Comparison of ENCODE assay signal across 22 mouse cellular contexts in genomic region chr2:74707599-74707998, GRCm38 (mm10). TPM values are rescaled to one million over a fixed set of nuclear protein-coding genes. Genes with fewer than 3 reads are reported as not detected.
DNase-seq lines count a peak whose midpoint lies in the region; ATAC-seq and TF ChIP-seq lines count a peak whose summit lies in the region.
"Had no signal": no experiment of that assay in that cellular context is flagged by ENCODE, and none has a peak within 500 bp of the region (broad histone marks: within the 10 kb centered on the region; RNA-seq: fewer than 3 reads in every experiment).

No protein-coding gene starts in this region.

- no peak overlapping the region for H3K27ac ChIP-seq in hindbrain, embryonic 13.5 days
- H3K27ac ChIP-seq in hindbrain, embryonic 12.5 days, result no peak overlapping the region
- peak overlapping the region; percentile 36; the same call in 1 of the 2 replicates for H3K27ac ChIP-seq in testis, adult 2 months (ENCODE audit: control insufficient read depth, insufficient read depth, low read depth, low read length)
- H3K27ac ChIP-seq in forebrain, embryonic 14.5 days (ENCODE audit: low read depth, low read length), result no peak overlapping the region
- H3K27ac ChIP-seq: forebrain, embryonic 15.5 days; liver, embryonic 15.5 days had no signal

- ATAC-seq in hindbrain, embryonic 13.5 days (ENCODE audit: low FRiP score), result no peak
- no peak for ATAC-seq in hindbrain, embryonic 12.5 days (ENCODE audit: low FRiP score)
- no peak for ATAC-seq in forebrain, embryonic 14.5 days
- ATAC-seq: forebrain, embryonic 15.5 days; lung, postnatal 0 days had no signal

- 0 out of 2 replicates have a peak overlapping the region, but pooled peaks have one; percentile 4 for H3K4me2 ChIP-seq in hindbrain, embryonic 13.5 days
- H3K4me2 ChIP-seq in hindbrain, embryonic 12.5 days (replicated peaks), result no peak overlapping the region
- no peak overlapping the region for H3K4me2 ChIP-seq in forebrain, embryonic 14.5 days (ENCODE audit: low read length)
- H3K4me2 ChIP-seq: forebrain, embryonic 15.5 days; liver, embryonic 15.5 days had no signal

- peak overlapping the region; percentile 7; the same call in 1 of the 2 replicates for H3K4me3 ChIP-seq in hindbrain, embryonic 13.5 days
- H3K4me3 ChIP-seq in hindbrain, embryonic 12.5 days, result no peak overlapping the region
- peak overlapping the region; percentile 21; the same call in 1 of the 2 replicates for H3K4me3 ChIP-seq in testis, adult 2 months (ENCODE audit: control insufficient read depth, low read depth, low read length)
- H3K4me3 ChIP-seq in forebrain, embryonic 14.5 days (ENCODE audit: low read depth, low read length), result no peak overlapping the region
- H3K4me3 ChIP-seq: erythroblast, embryonic 14.5 days; forebrain, embryonic 15.5 days; liver, embryonic 15.5 days; myocyte had no signal

- H3K9ac ChIP-seq in hindbrain, embryonic 13.5 days, result no peak overlapping the region
- no peak overlapping the region for H3K9ac ChIP-seq in hindbrain, embryonic 12.5 days
- H3K9ac ChIP-seq in forebrain, embryonic 14.5 days (ENCODE audit: low read length), result no peak overlapping the region
- H3K9ac ChIP-seq: forebrain, embryonic 15.5 days; liver, embryonic 15.5 days had no signal

- H3K27me3 ChIP-seq in hindbrain, embryonic 13.5 days, result peaks cover 97% of the 10 kb centered on the region
- H3K27me3 ChIP-seq in hindbrain, embryonic 12.5 days, result peaks cover 91% of the 10 kb centered on the region
- peaks cover 7% of the 10 kb centered on the region; the same call in 1 of the 2 replicates for H3K27me3 ChIP-seq in testis, adult 2 months (ENCODE audit: control insufficient read depth, insufficient read depth, low read length)
- peaks cover 95% of the 10 kb centered on the region for H3K27me3 ChIP-seq in forebrain, embryonic 14.5 days (replicated peaks; ENCODE audit: control insufficient read depth, insufficient read depth, low read length)

- H3K9me3 ChIP-seq in hindbrain, embryonic 13.5 days, result no peaks in the 10 kb centered on the region
- H3K9me3 ChIP-seq in hindbrain, embryonic 12.5 days (replicated peaks), result no peaks in the 10 kb centered on the region
- H3K9me3 ChIP-seq in forebrain, embryonic 14.5 days (replicated peaks; ENCODE audit: control insufficient read depth, low read length), result no peaks in the 10 kb centered on the region
- H3K9me3 ChIP-seq: forebrain, embryonic 15.5 days; liver, embryonic 15.5 days had no signal

- TF ChIP-seq POLR2A in testis, adult 2 months (IDR thresholded peaks at IDR 0.05; ENCODE audit: control insufficient read depth, low read depth, low read length), result no peak

- 9% methylated on average over 7 of the region's 7 CpGs for WGBS in hindbrain, embryonic 13.5 days
- 6% methylated on average over 7 of the region's 7 CpGs for WGBS in hindbrain, embryonic 12.5 days
- 5% methylated on average over 7 of the region's 7 CpGs for WGBS in forebrain, embryonic 14.5 days

- peaks cover 18% of the 10 kb centered on the region for H3K4me1 ChIP-seq in hindbrain, embryonic 13.5 days (replicated peaks)
- peaks cover 18% of the 10 kb centered on the region for H3K4me1 ChIP-seq in hindbrain, embryonic 12.5 days
- H3K4me1 ChIP-seq in testis, adult 2 months (ENCODE audit: control insufficient read depth, insufficient read depth, low read length), result peaks cover 22% of the 10 kb centered on the region
- peaks cover 4% of the 10 kb centered on the region; the same call in 1 of the 2 replicates for H3K4me1 ChIP-seq in forebrain, embryonic 14.5 days (ENCODE audit: control insufficient read depth, insufficient read depth, low read length)

- no peaks in the 10 kb centered on the region for H3K36me3 ChIP-seq in hindbrain, embryonic 13.5 days
- no peaks in the 10 kb centered on the region for H3K36me3 ChIP-seq in hindbrain, embryonic 12.5 days
- H3K36me3 ChIP-seq in testis, adult 2 months (ENCODE audit: control insufficient read depth, insufficient read depth, low read length), result no peaks in the 10 kb centered on the region; the same call in 1 of the 2 replicates
- H3K36me3 ChIP-seq in forebrain, embryonic 14.5 days (ENCODE audit: control insufficient read depth, insufficient read depth, low read length), result no peaks in the 10 kb centered on the region
- H3K36me3 ChIP-seq: forebrain, embryonic 15.5 days; liver, embryonic 15.5 days had no signal

- TF ChIP-seq CTCF in testis, adult 2 months (IDR thresholded peaks at IDR 0.05; ENCODE audit: control insufficient read depth, insufficient read depth, insufficient replicate concordance, low read depth, low read length), result no peak

- no peak for DNase-seq in testis, postnatal 14 days (ENCODE audit: low spot score)
- peak; percentile 35 for DNase-seq in neural tube, embryonic 10.5 days (ENCODE audit: extremely low spot score, low spot score)
- no peak for DNase-seq in right cerebral cortex, postnatal 36 days (ENCODE audit: low spot score in 2 of 2)
- DNase-seq in frontal cortex, postnatal 14 days (ENCODE audit: low spot score in 2 of 2), result no peak
- no peak for DNase-seq in forebrain, embryonic 14.5 days (ENCODE audit: low spot score)
- DNase-seq: adrenal gland, postnatal 25 days; cerebellum, adult 18-20 months; cerebellum, postnatal 36 days; midbrain, embryonic 14.5 days; right cerebral cortex, postnatal 25 days had no signal

RNA-seq across cellular contexts. Expression of gene Hoxd8, which starts 3.2 kb away (rescaled TPM):
- polyA plus RNA-seq in hindbrain, embryonic 13.5 days (2015; fragmentation: Nextera tagmentation; extraction: Ambion mirVana), result 0.79 and 1.5 TPM in 2 replicates
- polyA plus RNA-seq in hindbrain, embryonic 12.5 days (2016; fragmentation: Nextera tagmentation; extraction: Ambion mirVana), result 0.14 and 0.46 TPM in 2 replicates
- 23.1 and 23.6 TPM in 2 replicates for polyA plus RNA-seq in testis, adult 2 months (2012; rRNA removed)
- 0.09 TPM in 1 of 2 replicates, not detected in the other for polyA plus RNA-seq in forebrain, embryonic 14.5 days (2014; fragmentation: Nextera tagmentation; extraction: Ambion mirVana)
- polyA plus RNA-seq: erythroblast, embryonic 14.5 days; midbrain, embryonic 14.5 days; myocyte had no signal

RNA-seq across cellular contexts. Expression of gene Hoxd3, which starts 4.1 kb away (rescaled TPM):
- 76.0 and 82.5 TPM in 2 replicates for polyA plus RNA-seq in hindbrain, embryonic 13.5 days (2015; fragmentation: Nextera tagmentation; extraction: Ambion mirVana)
- 69.6 and 83.5 TPM in 2 replicates for polyA plus RNA-seq in hindbrain, embryonic 12.5 days (2016; fragmentation: Nextera tagmentation; extraction: Ambion mirVana)
- polyA plus RNA-seq in testis, adult 2 months (2012; rRNA removed), result 0.48 and 1.4 TPM in 2 replicates
- not detected in 2 replicates for polyA plus RNA-seq in forebrain, embryonic 14.5 days (2014; fragmentation: Nextera tagmentation; extraction: Ambion mirVana)
- polyA plus RNA-seq: erythroblast, embryonic 14.5 days; forebrain, embryonic 15.5 days; liver, embryonic 15.5 days; lung, postnatal 0 days; midbrain, embryonic 14.5 days; myocyte had no signal

RNA-seq across cellular contexts. Expression of gene Hoxd4, which starts 4.1 kb away (rescaled TPM):
- 4.1 and 4.2 TPM in 2 replicates for polyA plus RNA-seq in hindbrain, embryonic 13.5 days (2015; fragmentation: Nextera tagmentation; extraction: Ambion mirVana)
- polyA plus RNA-seq in hindbrain, embryonic 12.5 days (2016; fragmentation: Nextera tagmentation; extraction: Ambion mirVana), result 3.6 and 4.6 TPM in 2 replicates
- polyA plus RNA-seq in testis, adult 2 months (2012; rRNA removed), result 3.3 and 5.3 TPM in 2 replicates
- not detected in 2 replicates for polyA plus RNA-seq in forebrain, embryonic 14.5 days (2014; fragmentation: Nextera tagmentation; extraction: Ambion mirVana)
- polyA plus RNA-seq: forebrain, embryonic 15.5 days; liver, embryonic 15.5 days; lung, postnatal 0 days; midbrain, embryonic 14.5 days; myocyte had no signal

RNA-seq across cellular contexts. Expression of gene Hoxd9, which starts 10.1 kb away (rescaled TPM):
- not detected in 2 replicates for polyA plus RNA-seq in hindbrain, embryonic 13.5 days (2015; fragmentation: Nextera tagmentation; extraction: Ambion mirVana)
- 0.10 TPM in 1 of 2 replicates, not detected in the other for polyA plus RNA-seq in hindbrain, embryonic 12.5 days (2016; fragmentation: Nextera tagmentation; extraction: Ambion mirVana)
- polyA plus RNA-seq in testis, adult 2 months (2012; rRNA removed), result 1.8 and 2.0 TPM in 2 replicates
- polyA plus RNA-seq in forebrain, embryonic 14.5 days (2014; fragmentation: Nextera tagmentation; extraction: Ambion mirVana), result not detected in 2 replicates
- polyA plus RNA-seq: erythroblast, embryonic 14.5 days; forebrain, embryonic 15.5 days; liver, embryonic 15.5 days; midbrain, embryonic 14.5 days; myocyte had no signal

RNA-seq across cellular contexts. Expression of gene Hoxd10, which starts 15.9 kb away (rescaled TPM):
- not detected in 2 replicates for polyA plus RNA-seq in hindbrain, embryonic 13.5 days (2015; fragmentation: Nextera tagmentation; extraction: Ambion mirVana)
- polyA plus RNA-seq in hindbrain, embryonic 12.5 days (2016; fragmentation: Nextera tagmentation; extraction: Ambion mirVana), result not detected in 2 replicates
- 0.73 and 0.81 TPM in 2 replicates for polyA plus RNA-seq in testis, adult 2 months (2012; rRNA removed)
- polyA plus RNA-seq in forebrain, embryonic 14.5 days (2014; fragmentation: Nextera tagmentation; extraction: Ambion mirVana), result not detected in 2 replicates
- polyA plus RNA-seq: embryonic facial prominence, embryonic 11.5 days; erythroblast, embryonic 14.5 days; forebrain, embryonic 15.5 days; heart, embryonic 16.5 days; hindbrain, embryonic 11.5 days; large intestine, adult 2 months; liver, embryonic 15.5 days; midbrain, embryonic 14.5 days; myocyte had no signal

Comparison
In these comparisons a context has a peak if more than half of its experiments do, and no peak if none do; other contexts are left out.
1. H3K4me3 ChIP-seq: peak in hindbrain, embryonic 13.5 days (single experiment) and testis, adult 2 months (single experiment); none in hindbrain, embryonic 12.5 days (single experiment) and forebrain, embryonic 14.5 days (single experiment).
2. RNA of gene Hoxd3, which starts 4.1 kb away (polyA plus RNA-seq): 76.0 to 82.5 TPM in hindbrain, embryonic 13.5 days and 69.6 to 83.5 TPM in hindbrain, embryonic 12.5 days; 0.48 to 1.4 TPM in testis, adult 2 months and not detected in forebrain, embryonic 14.5 days; every median in the first group is over 10 times any median in the second.